Mouse (Mus musculus) liver, embryonic 12.5 days (tissue): ENCODE results near the gene Abca12. TPM values are rescaled to one million over a fixed set of nuclear protein-coding genes. Genes with fewer than 3 reads are reported as not detected.

ENCODE experiments used
- ATAC-seq: fragments of 200-750 bp; cut with Nextera tagmentation; 2 replicates; pipeline ENCODE4 v1.8.0; 2017; ENCODE audit warnings: moderate number of reproducible peaks, mild to moderate bottlenecking, moderate library complexity
- H3K27ac ChIP-seq: fragments of 300-500 bp; sonication (generic); 2 replicates; pipeline ENCODE4 v1.5.1; 2016; ENCODE audit warnings: mild to moderate bottlenecking
- H3K27me3 ChIP-seq: fragments of 300-500 bp; sonication (generic); replicated peaks from 2 replicates; pipeline ENCODE4 v1.6.1; 2016; ENCODE audit warnings: mild to moderate bottlenecking, moderate library complexity
- H3K36me3 ChIP-seq: fragments of 300-500 bp; sonication (generic); 2 replicates; pipeline ENCODE4 v1.6.1; 2016; ENCODE audit warnings: mild to moderate bottlenecking, moderate library complexity
- H3K4me1 ChIP-seq: fragments of 300-500 bp; sonication (generic); 2 replicates; pipeline ENCODE4 v1.6.1; 2016
- H3K4me2 ChIP-seq: fragments of 300-500 bp; sonication (generic); 2 replicates; pipeline ENCODE4 v1.6.1; 2016; ENCODE audit warnings: mild to moderate bottlenecking, moderate library complexity
- H3K4me3 ChIP-seq: fragments of 300-500 bp; sonication (generic); 2 replicates; pipeline ENCODE4 v1.5.1; 2016; ENCODE audit warnings: mild to moderate bottlenecking, moderate library complexity
- H3K9ac ChIP-seq: fragments of 300-500 bp; sonication (generic); 2 replicates; pipeline ENCODE4 v1.6.1; 2016; ENCODE audit warnings: mild to moderate bottlenecking, moderate library complexity
- H3K9me3 ChIP-seq: fragments of 300-500 bp; sonication (generic); replicated peaks from 2 replicates; pipeline ENCODE4 v1.6.1; 2016; ENCODE audit warnings: mild to moderate bottlenecking, moderate library complexity
- WGBS: fragments of 180-500 bp; shearing (Covaris S2); methylation state at CpG from one replicate; pipeline ENCODE4 v1.1.7; 2016; ENCODE audit not compliant: insufficient replicate concordance; 5-methylcytosine and 5-hydroxymethylcytosine counted together
- polyA plus RNA-seq: library from polyadenylated mRNA; unstranded; fragments of >200 nt; fragmentation: Nextera tagmentation; extraction: Ambion mirVana; gene quantifications from 2 replicates; pipeline ENCODE4 v1.2.1, GENCODE M21; 2016

Abca12 gene
- polyA plus RNA-seq, 1 experiment from 2014 or later: not detected

DNA sequence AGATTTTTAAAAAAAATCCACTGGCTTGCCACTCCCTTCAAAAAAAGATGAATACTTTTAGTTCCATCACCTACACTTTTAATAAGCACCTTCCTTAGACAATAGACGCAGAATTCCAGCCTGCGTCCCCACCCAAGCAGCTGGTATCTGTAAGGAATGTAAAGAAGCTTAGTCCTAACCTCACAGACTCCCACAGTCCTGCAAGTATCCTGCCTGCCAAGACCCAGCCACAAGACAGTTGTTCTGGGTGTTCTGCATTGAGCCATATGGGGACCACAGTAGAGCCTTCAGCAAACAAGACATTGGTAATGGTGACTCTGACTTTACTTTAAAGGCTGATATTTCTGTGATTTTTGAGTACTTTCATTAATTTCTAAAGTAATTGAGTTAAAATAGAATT is 22.2 kb downstream of the Abca12 start:
- no peaks in the 10 kb centered on the region for H3K4me1 ChIP-seq
- 78% methylated on average over 2 of the region's 2 CpGs for WGBS
- no peak overlapping the region for H3K27ac ChIP-seq
- no peaks in the 10 kb centered on the region for H3K36me3 ChIP-seq
- H3K4me3 ChIP-seq: no peak overlapping the region
- no peak overlapping the region for H3K9ac ChIP-seq
- no peak for ATAC-seq
- H3K9me3 ChIP-seq: no peaks in the 10 kb centered on the region
- H3K4me2 ChIP-seq: no peak overlapping the region
- no peaks in the 10 kb centered on the region for H3K27me3 ChIP-seq

DNA sequence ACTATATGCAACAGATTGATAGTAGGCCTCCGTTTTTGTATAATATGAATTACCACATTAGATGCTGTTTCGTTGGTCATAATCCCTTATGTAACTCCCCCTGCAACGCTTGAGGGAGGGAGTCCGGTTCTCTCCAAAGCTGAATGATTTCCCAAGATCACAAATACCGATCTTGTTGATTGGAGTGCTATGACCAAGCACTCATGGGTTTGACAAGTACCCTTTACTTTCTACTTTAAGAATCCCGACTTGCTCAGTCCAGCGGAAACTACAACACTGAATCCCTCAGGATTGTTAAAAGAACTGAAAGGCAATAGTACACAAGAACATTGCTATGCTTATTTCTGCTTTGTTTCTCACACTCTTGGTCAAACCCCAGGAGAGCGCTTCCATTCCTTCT is 28.1 kb downstream of the Abca12 start:
- ATAC-seq: no peak
- 75% methylated on average over 8 of the region's 8 CpGs for WGBS
- Histone ChIP-seq H3K4me1 (no peaks in the 10 kb centered on the region), H3K27me3 (no peaks in the 10 kb centered on the region), H3K27ac (no peak overlapping the region), H3K4me3 (no peak overlapping the region), H3K4me2 (no peak overlapping the region), H3K9me3 (no peaks in the 10 kb centered on the region), H3K9ac (no peak overlapping the region), H3K36me3 (no peaks in the 10 kb centered on the region)

DNA sequence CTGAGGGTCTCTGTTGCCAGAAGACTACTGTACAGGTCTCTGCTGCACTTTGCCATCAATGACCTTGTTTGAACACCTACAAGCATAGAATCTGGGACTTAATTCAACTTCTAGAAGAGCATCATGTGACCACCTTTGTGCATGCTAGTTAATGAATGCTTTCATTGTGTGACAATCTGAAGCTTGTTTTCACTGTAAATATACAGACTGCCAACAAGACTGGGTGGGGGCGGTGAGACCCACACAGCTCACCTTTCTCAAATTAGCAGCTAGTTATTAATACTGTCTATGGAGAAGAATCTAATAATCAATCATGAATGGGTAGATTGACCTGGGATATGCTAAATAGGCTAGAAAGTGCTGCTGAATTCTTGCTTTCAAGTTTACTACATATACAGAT is 30.6 kb downstream of the Abca12 start:
- Histone ChIP-seq H3K9me3 (no peaks in the 10 kb centered on the region), H3K4me2 (no peak overlapping the region), H3K4me1 (no peaks in the 10 kb centered on the region), H3K36me3 (no peaks in the 10 kb centered on the region), H3K27ac (no peak overlapping the region), H3K9ac (no peak overlapping the region), H3K27me3 (no peaks in the 10 kb centered on the region), H3K4me3 (no peak overlapping the region)
- ATAC-seq: no peak
- 74% methylated on average over 1 of the region's 1 CpGs for WGBS

DNA sequence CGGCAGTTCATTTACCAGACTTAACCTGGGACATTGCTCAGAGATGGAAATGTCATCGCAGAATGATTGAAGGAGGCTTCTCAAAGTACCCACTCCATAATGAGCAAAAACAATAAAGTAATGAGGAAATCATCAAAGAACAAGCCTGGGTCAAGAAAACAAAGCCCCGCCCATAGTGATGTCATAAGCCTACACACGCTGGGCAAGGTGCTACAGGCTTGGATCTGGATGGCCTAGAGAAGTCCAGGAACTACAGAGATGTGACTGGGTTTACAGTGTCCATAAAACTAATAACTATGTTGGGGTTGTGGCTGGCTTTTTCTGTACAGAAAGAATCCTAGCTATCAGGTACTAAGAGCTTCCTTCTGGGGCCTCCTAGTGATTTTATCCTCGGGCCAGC is 41.6 kb downstream of the Abca12 start:
- Histone ChIP-seq H3K4me1 (no peaks in the 10 kb centered on the region), H3K9ac (no peak overlapping the region), H3K27me3 (no peaks in the 10 kb centered on the region), H3K27ac (no peak overlapping the region), H3K4me3 (no peak overlapping the region), H3K36me3 (no peaks in the 10 kb centered on the region), H3K4me2 (no peak overlapping the region), H3K9me3 (no peaks in the 10 kb centered on the region)
- WGBS: 81% methylated on average over 5 of the region's 5 CpGs
- no peak for ATAC-seq

DNA sequence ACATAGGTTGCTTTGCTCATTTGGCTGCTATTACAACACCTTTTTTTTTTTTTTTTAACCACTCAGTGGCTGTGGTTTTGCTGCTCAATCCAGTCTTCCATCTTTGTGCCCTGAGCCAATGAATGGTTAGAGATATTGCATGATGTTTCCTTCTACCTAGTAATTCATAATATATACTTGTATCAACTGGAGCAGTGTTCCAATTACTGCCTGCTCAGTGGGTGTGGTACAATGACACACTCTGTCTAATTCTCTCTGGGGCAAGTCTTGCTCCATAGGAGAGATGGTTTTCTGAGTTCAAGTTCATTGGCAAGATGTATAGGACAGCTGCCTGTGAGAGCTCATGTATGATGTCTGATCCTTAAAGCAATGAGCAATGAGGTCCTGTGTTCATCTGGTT is 44.4 kb downstream of the Abca12 start:
- Histone ChIP-seq H3K36me3 (no peaks in the 10 kb centered on the region), H3K27me3 (no peaks in the 10 kb centered on the region), H3K4me3 (no peak overlapping the region), H3K4me2 (no peak overlapping the region), H3K27ac (no peak overlapping the region), H3K4me1 (no peaks in the 10 kb centered on the region), H3K9ac (no peak overlapping the region), H3K9me3 (no peaks in the 10 kb centered on the region)
- no peak for ATAC-seq

DNA sequence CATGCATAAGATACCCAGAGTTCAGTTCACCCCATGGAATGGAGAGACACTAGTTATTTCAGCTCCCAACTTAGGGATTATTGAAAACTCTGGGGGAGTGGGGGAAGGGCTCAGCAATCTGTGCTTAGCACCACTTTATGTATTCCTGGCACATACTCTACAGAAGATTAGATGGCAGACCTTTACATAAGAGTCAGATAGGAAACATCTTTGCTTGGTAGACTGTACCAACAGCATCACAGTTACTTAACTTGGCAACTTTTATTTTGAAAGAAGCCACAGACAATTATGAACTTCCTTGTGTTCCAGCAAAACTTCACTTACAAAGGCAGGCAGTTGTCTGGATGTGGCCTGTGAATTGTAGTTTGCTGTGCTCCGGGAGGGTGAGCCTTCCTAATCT is 46.9 kb downstream of the Abca12 start:
- Histone ChIP-seq H3K36me3 (no peaks in the 10 kb centered on the region), H3K9ac (no peak overlapping the region), H3K27me3 (no peaks in the 10 kb centered on the region), H3K4me1 (no peaks in the 10 kb centered on the region), H3K9me3 (no peaks in the 10 kb centered on the region), H3K4me2 (no peak overlapping the region), H3K27ac (no peak overlapping the region), H3K4me3 (no peak overlapping the region)
- WGBS: 50% methylated on average over 1 of the region's 1 CpGs
- ATAC-seq: no peak

DNA sequence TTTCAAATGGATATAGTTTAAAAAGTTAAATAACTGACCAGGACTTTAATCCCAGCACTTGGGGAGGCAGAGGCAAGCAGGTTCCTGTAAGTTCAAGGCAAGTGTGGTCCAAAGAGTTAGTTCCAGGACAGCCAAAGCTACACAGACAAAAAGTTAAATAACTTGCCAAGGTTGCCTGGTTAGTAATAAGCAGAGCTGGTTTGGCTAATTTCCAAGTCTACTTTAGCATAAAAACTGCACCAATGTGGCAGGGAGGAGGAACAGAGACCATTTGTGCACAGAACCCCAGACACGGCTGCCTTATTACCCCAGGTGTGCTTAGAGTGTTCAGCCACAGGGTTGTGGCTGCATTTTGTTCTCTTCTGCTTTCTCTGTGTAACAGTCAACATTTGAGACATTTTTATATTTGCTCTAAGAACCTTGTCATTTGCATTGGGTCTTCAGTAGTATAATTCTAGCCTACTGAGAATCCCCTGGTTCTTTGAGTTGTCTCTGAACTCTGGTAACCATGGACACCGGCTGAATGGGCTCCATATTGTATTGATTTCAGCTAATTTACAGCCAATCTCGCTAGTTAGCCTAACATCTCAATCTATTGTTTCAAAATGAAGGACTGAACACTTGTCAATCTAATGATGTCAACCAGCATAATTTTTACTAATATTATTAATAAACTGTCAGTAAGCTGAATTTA is 71.7 kb downstream of the Abca12 start:
- Histone ChIP-seq H3K36me3 (no peaks in the 10 kb centered on the region), H3K27me3 (no peaks in the 10 kb centered on the region), H3K4me1 (no peaks in the 10 kb centered on the region), H3K4me3 (no peak overlapping the region), H3K27ac (no peak overlapping the region), H3K9me3 (no peaks in the 10 kb centered on the region), H3K4me2 (no peak overlapping the region), H3K9ac (no peak overlapping the region)
- ATAC-seq: no peak
- 60% methylated on average over 3 of the region's 3 CpGs for WGBS

DNA sequence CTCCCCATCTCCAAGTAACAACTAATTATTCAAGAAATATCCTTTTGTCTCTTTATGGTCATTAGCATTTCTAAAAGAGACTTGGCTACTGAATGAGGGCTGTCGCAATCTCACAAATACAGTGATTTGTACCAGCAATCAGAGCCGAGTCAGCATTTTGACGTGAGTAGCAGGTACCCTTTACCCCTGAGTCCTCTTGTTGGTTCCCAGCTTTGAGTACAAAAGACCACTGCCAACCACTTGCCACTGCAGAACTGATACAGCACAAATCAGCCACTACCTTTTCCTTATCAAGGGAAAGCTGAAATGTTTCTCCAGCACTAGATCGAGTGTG is 72.5 kb downstream of the Abca12 start:
- no peak overlapping the region for H3K4me3 ChIP-seq
- H3K9ac ChIP-seq: no peak overlapping the region
- ATAC-seq: no peak
- H3K36me3 ChIP-seq: no peaks in the 10 kb centered on the region
- no peak overlapping the region for H3K27ac ChIP-seq
- no peaks in the 10 kb centered on the region for H3K27me3 ChIP-seq
- 79% methylated on average over 4 of the region's 4 CpGs for WGBS
- H3K9me3 ChIP-seq: no peaks in the 10 kb centered on the region
- H3K4me2 ChIP-seq: no peak overlapping the region
- H3K4me1 ChIP-seq: no peaks in the 10 kb centered on the region

DNA sequence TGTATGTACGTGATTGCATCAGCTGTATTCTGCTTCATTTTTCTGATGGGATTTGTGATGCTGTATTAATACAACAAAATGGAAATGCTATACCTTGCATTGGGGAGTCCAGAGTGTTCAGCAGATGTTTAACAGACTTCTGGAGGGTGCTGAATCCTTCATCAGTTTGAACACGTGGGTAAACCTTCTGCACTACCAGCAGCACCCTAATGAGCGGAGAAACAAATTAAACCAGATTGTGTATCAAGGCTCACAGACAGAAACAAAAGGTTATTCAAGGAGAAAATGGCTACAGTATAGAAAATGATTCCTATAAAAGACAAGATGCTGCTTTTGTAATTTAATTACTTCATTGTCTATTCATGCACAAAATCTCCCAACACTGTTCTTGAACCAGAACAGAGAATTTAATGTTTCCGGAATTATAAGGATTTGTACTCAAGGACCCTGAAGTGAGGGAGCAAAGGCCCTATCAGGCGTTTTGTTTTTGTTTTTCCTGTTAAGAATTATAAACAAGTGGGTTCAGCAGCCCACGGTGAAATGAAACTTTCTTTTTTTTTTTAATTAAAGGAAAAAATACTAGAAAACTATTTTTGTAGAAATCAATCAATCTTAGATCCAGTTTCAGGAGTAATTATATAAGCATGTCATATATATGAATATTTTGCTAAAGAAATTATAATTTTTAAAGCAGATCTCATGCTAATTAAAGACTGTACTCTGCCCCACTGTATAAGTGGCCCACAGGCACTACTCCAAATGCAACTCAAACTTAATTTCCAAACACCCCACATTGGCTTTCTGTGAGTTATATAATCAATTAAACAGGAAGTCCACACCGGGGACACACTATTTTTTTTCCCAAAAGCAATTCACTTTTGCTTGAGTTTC is 73.1 kb downstream of the Abca12 start:
- no peak for ATAC-seq
- H3K36me3 ChIP-seq: no peaks in the 10 kb centered on the region
- WGBS: 60% methylated on average over 7 of the region's 7 CpGs
- no peak overlapping the region for H3K4me3 ChIP-seq
- no peak overlapping the region for H3K4me2 ChIP-seq
- H3K27ac ChIP-seq: no peak overlapping the region
- H3K9ac ChIP-seq: no peak overlapping the region
- H3K9me3 ChIP-seq: no peaks in the 10 kb centered on the region
- H3K27me3 ChIP-seq: no peaks in the 10 kb centered on the region
- no peaks in the 10 kb centered on the region for H3K4me1 ChIP-seq

DNA sequence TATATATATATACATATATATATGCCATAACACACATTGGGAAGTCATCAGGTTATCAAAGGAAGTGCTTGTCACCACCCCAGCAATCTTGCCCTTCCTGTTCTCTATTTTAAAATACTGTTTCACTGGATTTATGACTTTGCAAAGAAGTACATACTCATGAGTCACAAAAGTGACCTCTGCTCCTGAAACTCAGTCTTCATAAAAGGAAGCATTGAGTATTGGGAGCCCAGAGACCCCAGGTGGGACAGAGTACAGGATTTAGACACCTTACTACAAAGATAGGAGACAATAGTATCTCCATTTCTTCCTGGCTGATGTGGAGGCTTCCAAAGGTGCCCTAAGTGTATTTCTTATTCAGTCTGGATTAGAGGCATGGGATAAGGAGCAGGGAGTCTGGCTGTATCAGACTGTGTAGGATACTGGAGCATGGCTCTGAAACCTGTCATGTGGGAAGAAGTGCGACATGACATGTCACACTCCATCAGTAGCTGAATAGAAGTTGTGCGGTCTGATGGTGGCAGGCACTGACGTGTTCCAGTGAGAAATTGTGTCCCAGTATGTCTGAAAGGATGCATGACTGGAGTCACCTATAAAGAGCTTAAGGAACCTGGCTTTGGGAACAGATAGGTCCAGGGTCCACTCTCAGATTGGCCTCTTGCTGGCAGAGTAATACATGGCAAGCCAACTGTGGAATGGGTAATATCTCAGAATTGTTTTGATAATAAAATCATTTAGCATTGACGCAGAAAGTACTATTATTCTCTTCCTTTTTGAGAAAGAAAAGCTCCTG is 76.0 kb downstream of the Abca12 start:
- H3K9ac ChIP-seq: no peak overlapping the region
- H3K27ac ChIP-seq: no peak overlapping the region
- no peak for ATAC-seq
- H3K9me3 ChIP-seq: no peaks in the 10 kb centered on the region
- H3K27me3 ChIP-seq: no peaks in the 10 kb centered on the region
- no peak overlapping the region for H3K4me3 ChIP-seq
- no peaks in the 10 kb centered on the region for H3K4me1 ChIP-seq
- H3K36me3 ChIP-seq: no peaks in the 10 kb centered on the region
- no peak overlapping the region for H3K4me2 ChIP-seq
- WGBS: 60% methylated on average over 4 of the region's 4 CpGs

DNA sequence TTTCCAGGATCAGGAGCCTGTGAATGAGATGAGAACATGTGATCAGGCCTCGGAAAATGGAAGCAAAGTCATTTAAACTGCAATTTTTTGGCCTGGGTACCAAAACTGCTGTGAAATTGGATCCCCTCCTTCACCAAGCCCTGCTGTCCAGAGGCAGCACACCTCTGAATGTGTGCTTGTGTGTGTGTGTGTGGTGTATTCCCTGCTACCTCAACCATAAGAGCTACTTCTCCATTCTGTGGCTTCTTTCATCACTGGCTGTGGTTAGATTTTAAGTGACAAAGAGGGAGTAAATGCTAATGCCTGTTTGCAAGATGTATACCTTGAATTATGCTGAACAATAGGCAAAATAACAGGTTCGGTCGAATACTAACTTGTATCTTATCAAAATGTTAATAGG is 84.4 kb downstream of the Abca12 start:
- no peak for ATAC-seq
- Histone ChIP-seq H3K4me1 (no peaks in the 10 kb centered on the region), H3K27me3 (no peaks in the 10 kb centered on the region), H3K9me3 (no peaks in the 10 kb centered on the region), H3K4me2 (no peak overlapping the region), H3K9ac (no peak overlapping the region), H3K4me3 (no peak overlapping the region), H3K27ac (no peak overlapping the region), H3K36me3 (no peaks in the 10 kb centered on the region)
- WGBS: 54% methylated on average over 3 of the region's 3 CpGs

DNA sequence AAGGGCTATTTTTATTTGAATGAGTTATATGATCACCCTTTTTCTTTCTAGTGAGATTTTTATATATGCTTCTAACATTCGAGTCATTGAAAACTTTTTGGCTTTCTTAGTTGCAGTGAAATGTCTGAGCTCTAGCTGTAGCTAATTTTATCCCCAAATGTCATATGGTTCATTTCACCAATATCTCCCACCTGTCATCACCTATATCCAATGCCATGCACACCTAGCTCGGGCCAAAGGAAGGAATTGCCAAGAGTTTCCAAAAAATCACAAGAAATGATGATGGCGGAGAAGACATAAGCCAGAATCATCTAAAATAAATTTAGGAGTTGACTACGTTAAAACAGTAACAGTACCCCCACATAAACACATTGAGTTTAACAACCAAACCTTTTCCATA is 102.5 kb downstream of the Abca12 start:
- no peaks in the 10 kb centered on the region for H3K9me3 ChIP-seq
- H3K27me3 ChIP-seq: no peaks in the 10 kb centered on the region
- H3K9ac ChIP-seq: no peak overlapping the region
- no peaks in the 10 kb centered on the region for H3K36me3 ChIP-seq
- no peak for ATAC-seq
- no peak overlapping the region for H3K27ac ChIP-seq
- no peaks in the 10 kb centered on the region for H3K4me1 ChIP-seq
- H3K4me3 ChIP-seq: no peak overlapping the region
- no peak overlapping the region for H3K4me2 ChIP-seq
- WGBS: 65% methylated on average over 4 of the region's 4 CpGs
